Mouse (Mus musculus) midbrain, embryonic 11.5 days (tissue): ENCODE results near the gene Zbtb49. TPM values are rescaled to one million over a fixed set of nuclear protein-coding genes. Genes with fewer than 3 reads are reported as not detected.

Source experiments
- ATAC-seq: fragments of 200-750 bp; cut with Nextera tagmentation; 2 replicates; pipeline ENCODE4 v1.8.0; 2017; ENCODE audit warnings: moderate TSS enrichment, moderate library complexity; ENCODE audit not compliant: low FRiP score
- DNase-seq: peaks from one replicate; pipeline ENCODE4 v3.0.0; 2015; ENCODE audit warnings: low spot score; ENCODE audit errors: missing footprints
- H3K27ac ChIP-seq: fragments of 300-500 bp; sonication (generic); 2 replicates; pipeline ENCODE4 v1.5.1; 2014; ENCODE audit warnings: low read depth, low read length
- H3K27me3 ChIP-seq: fragments of 300-500 bp; sonication (generic); 2 replicates; pipeline ENCODE4 v1.6.1; 2014; ENCODE audit warnings: mild to moderate bottlenecking, low read length, moderate library complexity, mixed read lengths; ENCODE audit not compliant: control insufficient read depth, insufficient read depth
- H3K36me3 ChIP-seq: fragments of 300-500 bp; sonication (generic); 2 replicates; pipeline ENCODE4 v1.6.1; 2014; ENCODE audit warnings: mild to moderate bottlenecking, low read length, moderate library complexity, mixed read lengths; ENCODE audit not compliant: control insufficient read depth, insufficient read depth
- H3K4me1 ChIP-seq: fragments of 300-500 bp; sonication (generic); 2 replicates; pipeline ENCODE4 v1.6.1; 2014; ENCODE audit warnings: low read length; ENCODE audit not compliant: control insufficient read depth, insufficient read depth
- H3K4me2 ChIP-seq: fragments of 300-500 bp; sonication (generic); 2 replicates; pipeline ENCODE4 v1.6.1; 2014; ENCODE audit warnings: mild to moderate bottlenecking, moderate library complexity
- H3K4me3 ChIP-seq: fragments of 300-500 bp; sonication (generic); 2 replicates; pipeline ENCODE4 v1.5.1; 2014; ENCODE audit warnings: low read depth, low read length
- H3K9ac ChIP-seq: fragments of 300-500 bp; sonication (generic); 2 replicates; pipeline ENCODE4 v1.6.1; 2014; ENCODE audit warnings: low read length
- H3K9me3 ChIP-seq: fragments of 300-500 bp; sonication (generic); 2 replicates; pipeline ENCODE4 v1.6.1; 2016; ENCODE audit warnings: low read length; ENCODE audit not compliant: control insufficient read depth
- WGBS: fragments of 180-500 bp; shearing (Covaris S2); extraction: QIAGEN DNeasy Blood & Tissue Kit; methylation state at CpG from one replicate; pipeline ENCODE4 v1.1.7; 2014; 5-methylcytosine and 5-hydroxymethylcytosine counted together
- polyA plus RNA-seq: library from polyadenylated mRNA; unstranded; fragments of >200 nt; fragmentation: Nextera tagmentation; extraction: Ambion mirVana; gene quantifications from 2 replicates; pipeline ENCODE4 v1.2.1, GENCODE M21; 2014

Zbtb49 gene
- polyA plus RNA-seq, 1 experiment from 2014 or later = 17.8 TPM

DNA sequence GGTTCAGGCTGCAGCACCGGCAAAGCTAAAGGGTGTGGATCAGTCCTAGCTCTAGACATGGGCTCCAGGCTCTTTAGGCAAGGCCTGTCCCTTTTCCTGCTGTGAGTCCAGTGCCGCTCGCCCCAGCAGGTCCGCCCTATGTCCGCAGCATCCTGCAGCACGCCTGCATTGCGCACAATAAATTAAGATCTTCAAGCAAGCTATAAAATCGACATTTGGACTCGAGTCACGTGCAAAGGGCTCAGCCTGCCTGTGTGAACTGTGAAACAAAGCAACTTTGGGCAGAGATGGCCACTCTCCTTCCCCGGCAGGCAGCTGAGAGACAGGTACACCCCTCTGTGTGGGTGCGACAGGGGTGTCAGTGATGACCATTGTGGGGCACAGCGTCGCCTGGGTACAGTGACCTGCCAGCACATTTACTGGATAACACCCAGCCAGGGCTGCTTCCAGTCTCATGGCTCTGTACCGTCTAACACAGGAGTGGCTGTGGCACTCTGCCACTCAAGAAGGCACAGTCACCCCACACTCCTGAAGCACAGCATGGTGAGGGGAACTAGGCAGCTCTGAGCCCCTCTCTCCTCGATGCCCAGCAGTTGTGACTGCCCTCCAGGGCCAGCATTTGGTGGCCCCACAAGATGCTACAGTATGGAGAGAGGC is 45.9 kb downstream of the Zbtb49 start:
- Histone ChIP-seq H3K36me3 (no peaks in the 10 kb centered on the region), H3K27ac (no peak overlapping the region), H3K4me1 (no peaks in the 10 kb centered on the region), H3K27me3 (no peaks in the 10 kb centered on the region), H3K4me2 (no peak overlapping the region), H3K9ac (no peak overlapping the region), H3K9me3 (no peaks in the 10 kb centered on the region), H3K4me3 (no peak overlapping the region)
- 83% methylated on average over 16 of the region's 16 CpGs for WGBS
- no peak for DNase-seq
- ATAC-seq = no peak

DNA sequence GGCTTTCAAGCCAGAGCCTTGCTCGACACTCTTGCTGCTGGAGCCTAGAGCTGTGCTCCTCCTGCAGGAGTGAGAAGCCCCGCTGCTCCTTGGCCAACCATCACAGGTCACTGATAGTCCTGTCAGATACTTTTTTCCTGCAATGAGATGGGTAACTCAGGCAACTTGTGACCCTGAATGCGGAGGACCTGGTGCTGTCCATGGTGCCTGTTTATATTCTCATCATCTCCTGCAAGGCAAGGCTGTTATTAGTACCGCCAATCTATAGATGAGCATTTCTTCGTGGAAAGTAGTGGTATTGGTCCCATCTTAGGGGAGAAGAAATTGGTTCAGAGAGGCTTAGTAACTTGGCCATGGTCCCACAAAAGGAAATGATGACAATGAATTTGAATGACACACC is 46.5 kb downstream of the Zbtb49 start:
- H3K27me3 ChIP-seq = no peaks in the 10 kb centered on the region

DNA sequence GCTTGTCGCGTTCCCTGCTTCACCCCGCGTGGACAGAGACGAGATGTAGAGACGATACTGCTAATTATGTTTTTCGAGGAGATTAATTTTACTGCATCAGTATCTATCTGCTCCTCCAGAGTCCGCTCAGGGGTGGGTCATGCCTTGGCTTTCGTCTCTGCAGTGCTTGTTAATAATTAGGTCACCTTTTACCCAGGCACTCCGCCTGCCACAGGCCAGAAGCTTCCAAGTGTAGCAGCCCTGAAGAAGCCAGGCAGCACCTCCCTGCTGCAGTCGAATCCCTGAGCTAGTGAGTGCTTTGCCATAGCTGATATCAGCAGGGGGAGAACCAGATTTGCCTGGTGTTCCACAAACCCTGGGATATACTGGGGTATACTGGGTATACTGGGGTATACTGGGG is 51.8 kb downstream of the Zbtb49 start:
- H3K4me3 ChIP-seq = no peak overlapping the region
- 83% methylated on average over 11 of the region's 11 CpGs for WGBS
- H3K36me3 ChIP-seq = no peaks in the 10 kb centered on the region
- no peak overlapping the region for H3K27ac ChIP-seq
- no peak overlapping the region for H3K4me2 ChIP-seq
- no peaks in the 10 kb centered on the region for H3K4me1 ChIP-seq
- no peak for ATAC-seq
- H3K27me3 ChIP-seq = no peaks in the 10 kb centered on the region
- no peaks in the 10 kb centered on the region for H3K9me3 ChIP-seq
- H3K9ac ChIP-seq = no peak overlapping the region
- no peak for DNase-seq

More for the DNA sequence above, 46.5 kb downstream of the Zbtb49 start:
- DNase-seq (no peak), ATAC-seq (no peak)
- Histone ChIP-seq H3K4me2 (no peak overlapping the region), H3K36me3 (no peaks in the 10 kb centered on the region), H3K27ac (no peak overlapping the region), H3K4me3 (no peak overlapping the region), H3K9me3 (no peaks in the 10 kb centered on the region), H3K9ac (no peak overlapping the region), H3K4me1 (no peaks in the 10 kb centered on the region)
- 58% methylated on average over 5 of the region's 5 CpGs for WGBS

DNA sequence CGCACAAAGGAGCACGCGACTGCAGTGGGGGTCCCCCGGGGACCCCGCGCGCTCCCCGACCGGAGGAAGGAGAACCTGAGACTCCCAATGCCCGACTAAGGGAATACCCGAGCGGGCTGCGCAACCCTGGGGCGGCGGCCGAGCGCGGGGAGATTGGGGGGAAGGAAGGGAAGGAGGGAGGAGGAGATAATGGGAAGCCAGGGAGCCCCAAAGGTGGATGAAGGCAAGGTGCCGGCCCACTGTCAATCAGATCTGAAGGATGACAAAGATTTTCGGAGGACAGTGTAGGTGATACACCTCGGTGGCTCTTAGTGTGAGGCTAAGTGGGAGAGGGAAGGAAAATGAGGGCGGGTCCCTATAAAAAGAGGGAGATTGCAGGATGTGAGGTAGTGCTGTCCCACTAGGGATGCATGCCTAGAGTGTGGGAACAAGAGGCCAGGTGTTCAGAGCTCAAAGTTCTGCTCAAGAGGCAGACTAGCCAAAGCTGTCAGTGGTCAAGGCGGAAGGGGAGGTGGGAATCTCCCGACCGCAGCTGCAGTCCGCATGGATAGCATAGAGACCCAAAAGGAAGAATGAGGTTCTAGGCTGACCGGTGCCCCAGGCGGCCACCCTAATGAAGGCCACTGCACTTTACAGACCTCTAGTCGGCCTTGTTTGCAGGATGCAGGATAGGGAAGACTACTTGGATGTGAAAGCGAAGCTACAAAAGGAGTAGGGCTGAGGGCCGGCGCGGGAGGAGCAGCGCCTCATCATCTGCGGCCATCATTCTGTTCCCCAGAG is 60.4 kb downstream of the Zbtb49 start, which contains the start of gene Nsg1:
Nsg1 (minus strand) TSS at position 274 of the 780 bp plus-strand sequence.
- Histone ChIP-seq H3K4me3 (peak within 1 kb of the TSS; percentile 85), H3K4me1 (peaks cover 8% of the 10 kb centered on the region; the same call in 1 of the 2 replicates), H3K9me3 (no peaks in the 10 kb centered on the region), H3K27me3 (peaks cover 14% of the 10 kb centered on the region; the same call in 1 of the 2 replicates), H3K27ac (peak within 1 kb of the TSS; percentile 61), H3K36me3 (peaks cover 12% of the 10 kb centered on the region), H3K4me2 (peak within 1 kb of the TSS; percentile 86), H3K9ac (peak within 1 kb of the TSS; percentile 97)
- ATAC-seq (peak; percentile 62), DNase-seq (peak; percentile 93)
- WGBS = 5% methylated on average over 35 of the region's 35 CpGs

DNA sequence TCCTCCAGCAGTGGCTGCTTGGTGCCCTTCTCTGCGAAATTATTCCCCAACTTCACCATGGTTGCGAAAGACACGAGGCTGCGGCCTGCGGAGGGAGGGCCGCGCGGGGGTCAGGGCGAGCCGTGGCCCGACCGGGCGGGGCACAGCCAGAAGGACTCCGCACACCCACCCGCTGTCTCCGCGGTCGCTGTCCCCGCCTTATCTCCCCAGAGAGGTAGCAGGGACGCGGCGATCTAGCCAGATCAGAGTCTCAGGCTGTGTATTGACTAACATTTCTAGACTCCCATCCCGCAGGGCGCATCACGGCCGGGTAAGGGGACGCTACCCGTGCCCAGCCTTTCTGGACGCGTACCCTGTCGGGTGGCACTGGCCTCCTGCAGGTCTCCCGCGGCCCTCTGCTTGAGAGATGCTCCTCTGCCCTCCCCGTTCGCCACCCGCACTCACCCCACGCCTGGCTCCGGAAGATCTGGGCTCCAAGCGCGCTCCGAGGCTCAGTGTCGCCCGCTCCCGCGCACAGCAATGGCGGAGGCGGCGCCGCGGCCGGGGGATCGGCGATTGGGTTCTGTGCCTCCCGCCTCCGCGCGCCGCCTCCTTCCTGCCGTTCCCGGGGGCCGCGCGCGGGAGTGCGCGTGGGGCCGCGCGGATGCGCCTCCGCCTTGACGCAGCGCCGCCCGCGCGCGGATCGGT is 61.2 kb downstream of the Zbtb49 start:
- peak overlapping the region; percentile 61 for H3K27ac ChIP-seq
- peaks cover 14% of the 10 kb centered on the region; the same call in 1 of the 2 replicates for H3K27me3 ChIP-seq
- peaks cover 8% of the 10 kb centered on the region; the same call in 1 of the 2 replicates for H3K4me1 ChIP-seq
- H3K9ac ChIP-seq = peak overlapping the region; percentile 97
- DNase-seq = peak; percentile 96
- H3K9me3 ChIP-seq = no peaks in the 10 kb centered on the region; the same call in 1 of the 2 replicates
- H3K4me3 ChIP-seq = peak overlapping the region; percentile 85
- H3K36me3 ChIP-seq = peaks cover 20% of the 10 kb centered on the region
- H3K4me2 ChIP-seq = peak overlapping the region; percentile 86
- WGBS = under 1% methylated on average over 79 of the region's 79 CpGs
- peak; percentile 71 for ATAC-seq

DNA sequence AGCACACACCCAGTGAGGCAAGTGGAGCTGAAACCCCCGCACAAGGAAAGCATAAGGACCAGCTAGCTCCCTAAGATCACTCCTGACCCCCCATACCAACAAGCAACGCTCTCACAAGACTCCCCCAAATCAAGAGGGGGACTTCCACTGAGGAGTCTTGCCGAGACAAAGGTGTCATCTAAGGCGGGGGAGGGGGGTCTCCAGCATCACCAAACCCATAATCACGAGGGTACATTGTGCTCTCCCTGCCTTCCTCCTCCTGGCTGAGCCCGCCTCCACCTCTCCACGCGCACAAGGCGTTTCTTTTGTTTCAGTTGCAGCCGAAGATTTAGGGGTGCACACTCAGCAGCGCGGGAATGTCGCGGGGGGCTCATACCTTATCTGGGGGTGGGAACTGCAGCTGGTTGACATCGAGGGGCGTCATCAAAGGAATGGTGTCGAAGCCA is 61.7 kb downstream of the Zbtb49 start:
- H3K27ac ChIP-seq = peak overlapping the region; percentile 61
- peak overlapping the region; percentile 97 for H3K9ac ChIP-seq
- peak overlapping the region; percentile 85 for H3K4me3 ChIP-seq
- peak overlapping the region; percentile 86 for H3K4me2 ChIP-seq
- no peaks in the 10 kb centered on the region; the same call in 1 of the 2 replicates for H3K9me3 ChIP-seq
- H3K27me3 ChIP-seq = peaks cover 14% of the 10 kb centered on the region; the same call in 1 of the 2 replicates
- peaks cover 23% of the 10 kb centered on the region for H3K36me3 ChIP-seq
- H3K4me1 ChIP-seq = peaks cover 8% of the 10 kb centered on the region; the same call in 1 of the 2 replicates
- DNase-seq (peak; percentile 96), ATAC-seq (peak; percentile 60)
- 3% methylated on average over 17 of the region's 17 CpGs for WGBS

DNA sequence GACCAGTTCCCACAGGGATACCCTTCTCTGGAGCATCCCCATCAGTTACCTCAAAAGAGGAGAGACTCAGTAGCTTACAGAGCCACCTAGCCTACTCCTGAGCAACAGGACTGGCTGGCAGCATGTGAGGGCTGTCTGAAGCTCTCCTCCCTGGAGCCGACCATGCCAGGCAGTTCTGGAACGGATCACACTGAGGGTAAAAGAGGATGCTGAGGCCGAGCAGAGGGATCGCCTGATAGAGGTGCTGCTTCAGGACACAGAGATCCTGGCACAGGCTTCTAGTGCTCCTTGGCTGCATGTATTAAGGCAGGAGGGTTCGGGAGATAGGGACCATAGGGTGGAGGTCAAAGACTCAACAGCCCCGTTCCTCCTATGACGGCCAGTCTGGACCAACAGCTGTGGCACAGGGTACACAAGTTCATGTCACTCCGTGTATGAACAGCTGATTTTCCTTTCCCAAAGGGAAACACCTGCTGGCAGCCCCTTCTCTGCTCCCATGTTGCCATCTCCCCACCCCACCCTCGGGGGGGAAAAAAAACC is 62.7 kb downstream of the Zbtb49 start:
- DNase-seq (peak; percentile 86), ATAC-seq (no peak)
- no peaks in the 10 kb centered on the region; the same call in 1 of the 2 replicates for H3K9me3 ChIP-seq
- peak overlapping the region; percentile 86 for H3K4me2 ChIP-seq
- peak overlapping the region; percentile 85 for H3K4me3 ChIP-seq
- peaks cover 26% of the 10 kb centered on the region for H3K36me3 ChIP-seq
- H3K4me1 ChIP-seq = peaks cover 8% of the 10 kb centered on the region; the same call in 1 of the 2 replicates
- 68% methylated on average over 9 of the region's 9 CpGs for WGBS
- H3K27ac ChIP-seq = no peak overlapping the region
- peak overlapping the region; percentile 97 for H3K9ac ChIP-seq
- peaks cover 14% of the 10 kb centered on the region; the same call in 1 of the 2 replicates for H3K27me3 ChIP-seq

DNA sequence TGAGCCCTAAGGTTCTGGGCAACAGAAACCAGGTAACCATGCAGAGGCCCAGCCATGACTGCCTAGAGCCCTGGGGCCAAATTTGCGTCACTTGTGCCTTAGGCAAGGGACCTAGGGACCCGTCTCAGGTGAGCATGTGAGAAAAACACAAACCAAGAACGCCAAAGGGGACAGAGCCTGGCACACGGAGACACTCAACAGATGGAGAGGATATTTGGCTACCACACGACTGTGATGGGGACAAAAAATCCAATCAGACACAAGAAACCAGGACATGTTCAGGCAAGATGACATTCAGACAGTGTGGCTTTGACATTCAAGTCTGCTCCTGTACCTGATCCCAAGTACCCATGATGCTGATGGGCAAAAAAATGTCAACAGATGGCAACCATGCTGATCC is 66.6 kb downstream of the Zbtb49 start:
- Histone ChIP-seq H3K4me1 (peaks cover 16% of the 10 kb centered on the region), H3K36me3 (peaks cover 40% of the 10 kb centered on the region)
- 92% methylated on average over 5 of the region's 5 CpGs for WGBS

More for the DNA sequence above, 66.6 kb downstream of the Zbtb49 start:
- Histone ChIP-seq H3K9ac (no peak overlapping the region), H3K9me3 (no peaks in the 10 kb centered on the region; the same call in 1 of the 2 replicates), H3K4me3 (no peak overlapping the region), H3K4me2 (no peak overlapping the region), H3K27ac (no peak overlapping the region), H3K27me3 (no peaks in the 10 kb centered on the region)
- DNase-seq (peak; percentile 39), ATAC-seq (no peak)
